Mouse (Mus musculus): ENCODE results near the gene Zfp277. TPM values are rescaled to one million over a fixed set of nuclear protein-coding genes. Genes with fewer than 3 reads are reported as not detected.

Gene Zfp277
- total RNA-seq, 2 experiments from 2014 or later: 27.6 to 32.3 TPM

DNA sequence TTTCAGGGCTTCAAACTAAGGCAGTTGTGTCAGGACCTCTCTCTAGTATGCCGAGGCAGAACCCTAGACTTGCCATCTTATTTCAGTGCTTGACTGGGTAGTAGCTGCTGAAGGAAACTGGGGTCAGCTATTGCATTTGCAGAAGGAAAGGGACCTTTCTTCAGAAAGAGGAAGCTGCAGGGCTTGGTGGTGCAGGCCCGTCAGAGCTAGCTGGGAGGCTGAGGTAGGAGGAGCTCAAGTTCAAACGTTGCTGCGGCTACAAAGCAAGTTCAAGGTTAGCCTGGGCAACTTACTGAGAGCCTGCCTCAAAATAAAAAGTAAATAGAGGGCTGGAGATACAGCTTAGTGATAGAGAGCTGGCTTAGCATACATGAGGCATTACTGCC is 66.2 kb downstream of the Zfp277 start:
- no peak for DNase-seq (ENCODE audit: low spot score in 2 of 2)

- no peak for DNase-seq (ENCODE audit: low spot score in 2 of 2)
Measured at GRCm38 (mm10) chr12:40378621-40379537, 66.8 kb downstream of the Zfp277 start.

GRCm38 (mm10) chr12:40351879-40352278 is 93.8 kb downstream of the Zfp277 start:
- DNase-seq (ENCODE audit: low spot score in 2 of 2): no peak

DNA sequence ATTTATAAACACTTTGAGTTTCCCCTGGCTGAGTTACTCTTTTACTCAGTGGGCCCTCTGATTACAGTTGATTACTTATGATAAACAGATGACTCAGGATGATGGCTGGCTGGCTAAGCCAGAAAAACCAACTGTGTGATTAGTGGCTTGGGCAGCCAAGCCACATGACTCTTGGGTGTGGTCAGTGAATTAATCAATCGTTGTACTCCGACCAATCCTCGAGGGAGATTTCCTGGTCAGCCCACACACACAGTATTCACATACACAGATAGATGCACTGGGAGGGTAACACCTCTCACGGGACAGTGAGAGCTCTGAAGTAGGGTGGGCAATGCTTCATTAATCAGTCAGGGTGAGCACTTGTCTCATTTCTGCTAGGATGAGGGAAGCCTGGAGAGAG is 97.5 kb downstream of the Zfp277 start:
- DNase-seq (ENCODE audit: low spot score in 2 of 2): no peak

- no peak for DNase-seq (ENCODE audit: low spot score in 2 of 2)
Measured at GRCm38 (mm10) chr12:40347060-40347698, 98.5 kb downstream of the Zfp277 start.

DNA sequence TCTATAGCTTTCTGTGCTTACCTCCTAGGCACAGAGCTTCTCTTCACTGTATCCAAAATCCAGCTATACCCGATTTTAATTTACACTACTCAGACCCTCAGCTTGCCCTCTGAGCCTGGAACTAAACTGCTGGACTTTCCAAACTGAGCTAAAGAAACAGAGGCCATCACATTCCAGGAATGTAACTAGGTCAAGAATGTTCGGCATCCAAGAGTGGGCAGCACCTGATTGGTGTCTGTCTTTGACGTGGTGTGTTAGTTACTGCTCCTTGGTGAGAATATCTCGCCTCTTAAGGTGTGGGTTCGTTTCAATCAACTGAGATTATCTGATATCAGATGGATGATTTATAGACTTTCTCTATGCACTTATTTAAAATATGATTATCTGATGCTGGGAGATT is 104.3 kb downstream of the Zfp277 start:
- DNase-seq (ENCODE audit: low spot score in 2 of 2): no peak

DNA sequence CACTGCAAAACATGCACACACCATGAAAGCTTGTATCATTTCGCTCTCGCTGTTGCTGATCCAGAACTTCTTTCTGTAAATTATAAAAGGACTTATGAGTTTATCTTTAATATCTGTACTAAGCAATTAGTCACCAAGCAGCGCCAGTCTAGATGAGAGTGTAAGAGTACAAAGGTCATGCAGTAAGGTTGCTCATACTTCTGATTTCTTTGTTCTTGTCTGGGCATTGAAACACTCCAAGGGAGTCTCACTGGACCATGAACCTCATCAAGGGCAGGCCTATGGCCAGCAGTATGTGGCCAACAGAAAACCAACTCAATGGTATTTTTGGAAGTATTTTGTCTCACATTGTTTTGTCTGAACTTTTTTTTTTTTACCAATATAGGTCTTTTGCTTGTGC is 110.4 kb downstream of the Zfp277 start:
- no peak for DNase-seq (ENCODE audit: low spot score in 2 of 2)

- DNase-seq (ENCODE audit: low spot score in 2 of 2): no peak
Measured at GRCm38 (mm10) chr12:40331467-40331866, 114.2 kb downstream of the Zfp277 start.

- no peak for DNase-seq (ENCODE audit: low spot score in 2 of 2)
Measured at GRCm38 (mm10) chr12:40327012-40327660, 118.6 kb downstream of the Zfp277 start.

DNA sequence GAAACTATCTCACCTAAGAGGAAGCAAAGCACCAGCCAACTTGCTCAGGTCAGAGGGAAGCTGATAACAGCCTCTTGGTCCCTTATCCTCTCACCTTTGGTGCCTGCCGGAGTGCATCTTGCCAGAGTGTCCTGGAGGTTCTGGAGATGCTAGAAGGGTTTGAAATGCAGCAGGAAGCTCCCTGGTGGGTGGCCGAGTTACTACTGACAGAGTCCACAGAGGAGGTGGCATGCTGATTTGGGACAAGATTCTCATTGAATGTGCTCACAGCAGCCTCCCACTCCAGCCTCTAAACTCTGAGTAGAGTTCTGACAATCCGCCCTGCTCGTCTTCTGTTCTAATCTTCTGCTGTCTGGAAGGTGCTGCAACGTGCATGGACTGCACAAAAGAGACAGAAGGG is 120.1 kb downstream of the Zfp277 start:
- no peak for DNase-seq (ENCODE audit: low spot score in 2 of 2)

- DNase-seq (ENCODE audit: low spot score in 2 of 2): no peak
Measured at GRCm38 (mm10) chr12:40324819-40325218, 120.9 kb downstream of the Zfp277 start.

- no peak for DNase-seq (ENCODE audit: low spot score in 2 of 2)
Measured at GRCm38 (mm10) chr12:40315146-40315545, 130.6 kb downstream of the Zfp277 start.

DNA sequence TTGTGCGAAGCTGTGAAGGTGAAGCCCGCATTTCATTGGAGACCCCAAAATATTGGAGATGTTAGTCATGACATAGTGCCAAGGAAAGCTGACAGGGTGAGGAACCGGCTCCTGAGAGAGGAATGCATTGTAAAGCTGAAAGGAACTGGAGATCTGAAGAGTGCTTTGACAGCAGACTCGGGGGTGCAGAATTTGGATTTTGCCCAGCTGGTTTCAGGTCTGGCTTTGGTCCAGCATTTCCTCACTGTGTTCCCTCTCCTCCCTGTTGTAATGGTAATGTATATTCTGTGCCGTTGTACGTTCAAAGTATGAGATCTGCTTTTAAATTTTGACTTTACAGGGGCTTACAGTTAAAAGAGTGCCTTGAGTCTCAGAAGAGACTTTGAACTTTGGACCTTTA is 141.7 kb downstream of the Zfp277 start:
- DNase-seq (ENCODE audit: low spot score in 2 of 2): no peak

DNA sequence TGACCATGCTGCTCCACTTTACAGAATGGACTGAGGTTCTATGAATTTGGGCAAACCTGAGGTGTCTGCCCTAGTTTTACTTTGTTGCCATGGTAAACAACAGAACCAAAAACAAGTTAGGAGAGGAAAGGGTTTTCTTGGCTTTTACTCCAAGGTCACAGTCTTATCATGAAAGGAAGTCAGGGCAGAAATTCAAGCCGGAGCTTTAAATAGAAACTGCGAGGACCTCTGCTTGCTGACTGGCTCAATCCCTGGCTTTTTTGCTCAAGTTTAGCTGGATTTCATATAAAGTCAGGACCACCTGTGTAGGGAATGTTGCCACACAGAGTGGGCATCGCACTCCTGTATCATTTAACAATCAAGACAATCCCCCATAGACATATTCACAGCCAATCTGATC is 147.1 kb downstream of the Zfp277 start:
- no peak for DNase-seq (ENCODE audit: low spot score in 2 of 2)

DNA sequence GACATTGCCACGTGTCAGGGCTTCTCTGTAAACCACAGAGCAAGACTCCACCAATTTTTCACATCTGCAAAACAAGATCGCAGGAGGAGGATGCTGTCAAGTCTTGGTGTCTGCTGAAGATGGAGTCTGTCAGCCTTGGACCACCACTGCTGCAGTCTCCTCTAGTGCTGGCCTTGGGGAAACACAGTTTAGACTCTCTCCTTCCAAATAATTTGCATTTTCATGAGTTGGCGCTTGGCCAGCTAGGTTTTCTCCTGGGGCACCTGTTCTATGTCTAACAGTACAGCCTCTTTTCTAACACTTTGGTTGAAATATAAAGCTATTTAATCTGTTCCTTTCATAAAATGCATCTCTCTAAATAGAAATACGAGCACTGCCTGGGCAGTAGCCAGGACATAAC is 159.2 kb downstream of the Zfp277 start:
- no peak for DNase-seq (ENCODE audit: low spot score in 2 of 2)

GRCm38 (mm10) chr12:40280596-40281325 is 164.9 kb downstream of the Zfp277 start:
- DNase-seq (ENCODE audit: low spot score in 2 of 2): no peak

DNA sequence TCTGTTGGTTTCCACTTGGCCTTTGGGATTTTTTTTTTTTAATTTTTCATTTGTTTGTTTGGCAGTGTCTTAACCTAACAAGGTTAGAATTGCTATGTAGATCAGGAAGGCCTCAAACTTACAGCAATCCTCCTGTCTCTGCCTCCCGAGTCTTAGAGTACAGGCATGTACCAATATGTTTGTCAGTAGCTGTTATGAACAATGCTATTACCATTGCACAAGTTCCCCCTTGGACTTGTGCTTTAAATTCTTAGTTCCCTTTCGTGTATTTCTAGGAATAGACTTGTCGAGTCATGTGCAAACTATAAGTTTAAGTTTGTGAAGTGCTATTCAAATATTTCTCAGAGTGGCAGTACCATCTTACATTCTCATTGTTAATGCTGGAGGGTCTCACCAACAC is 168.1 kb downstream of the Zfp277 start:
- no peak for DNase-seq (ENCODE audit: low spot score in 2 of 2)

DNA sequence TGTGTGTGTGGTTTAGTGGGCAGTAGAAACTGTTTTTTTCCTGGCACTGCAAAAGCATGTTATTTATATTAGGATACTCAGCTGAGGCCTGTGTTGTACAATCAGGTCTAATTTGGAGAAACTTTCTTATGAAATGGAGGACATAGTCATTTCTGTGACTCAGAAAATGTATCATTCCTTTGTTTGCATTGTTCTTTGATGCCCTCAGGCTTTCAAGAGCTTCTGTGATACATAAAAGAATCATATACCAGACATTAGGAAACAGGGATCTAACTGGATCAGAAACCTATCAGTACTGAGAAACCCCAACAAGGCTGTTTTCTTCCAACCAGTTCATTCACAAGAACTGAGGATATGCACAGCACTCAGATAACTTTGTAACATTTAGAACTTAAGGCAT is 170.8 kb downstream of the Zfp277 start:
- DNase-seq (ENCODE audit: low spot score in 2 of 2): no peak

- DNase-seq (ENCODE audit: low spot score in 2 of 2): no peak
Measured at GRCm38 (mm10) chr12:40273339-40273738, 172.4 kb downstream of the Zfp277 start.

DNA sequence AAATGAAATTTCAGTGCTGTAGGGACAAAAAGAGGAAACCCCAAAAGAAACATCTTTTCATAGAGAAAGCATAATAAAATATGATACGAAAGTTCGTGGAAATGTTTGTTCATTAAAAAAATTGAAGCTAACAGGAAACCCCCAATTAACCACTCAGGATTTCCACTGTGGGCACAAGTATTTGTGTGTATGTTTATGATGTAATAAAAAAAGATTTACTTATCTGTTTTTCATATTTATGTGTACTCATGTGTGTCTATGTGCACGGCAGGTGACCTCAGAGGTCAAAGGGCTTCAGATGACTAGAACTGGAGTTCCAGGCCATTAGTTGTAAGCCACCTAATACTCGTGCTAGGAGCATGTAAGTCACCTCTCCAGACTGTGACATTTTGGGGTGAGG is 173.0 kb downstream of the Zfp277 start:
- no peak for DNase-seq (ENCODE audit: low spot score in 2 of 2)

- no peak for DNase-seq (ENCODE audit: low spot score in 2 of 2)
Measured at GRCm38 (mm10) chr12:40268313-40268712, 177.4 kb downstream of the Zfp277 start.
